Mouse (Mus musculus) heart, embryonic 14.5 days (tissue): ENCODE results near the gene Lrrk2. TPM values are rescaled to one million over a fixed set of nuclear protein-coding genes. Genes with fewer than 3 reads are reported as not detected.

Source experiments
- ATAC-seq: fragments of 200-750 bp; cut with Nextera tagmentation; 2 replicates; pipeline ENCODE4 v1.8.0; 2017; ENCODE audit warnings: low read depth, moderate TSS enrichment; ENCODE audit not compliant: insufficient number of reproducible peaks, insufficient read depth, low FRiP score
- H3K27ac ChIP-seq, 2 experiments: fragments of 200-500 bp in 1 of 2; fragments of 300-500 bp in 1 of 2; sonication (generic) in 1 of 2; replicated peaks in 1 of 2; 2 replicates each; pipeline ENCODE4 v1.5.1; 2012 to 2014; ENCODE audit warnings: low read depth in 2 of 2, low read length in 2 of 2, control low read depth in 1 of 2, mild to moderate bottlenecking in 1 of 2, mixed read lengths in 1 of 2; ENCODE audit not compliant: control insufficient read depth in 1 of 2, insufficient read depth in 1 of 2
- H3K27me3 ChIP-seq: fragments of 300-500 bp; sonication (generic); 2 replicates; pipeline ENCODE4 v1.6.1; 2014; ENCODE audit warnings: mild to moderate bottlenecking, low read length, control low read depth; ENCODE audit not compliant: control insufficient read depth, insufficient read depth
- H3K36me3 ChIP-seq: fragments of 300-500 bp; sonication (generic); 2 replicates; pipeline ENCODE4 v1.6.1; 2014; ENCODE audit warnings: mild to moderate bottlenecking, control low read depth, low read length, mixed read lengths; ENCODE audit not compliant: control insufficient read depth, insufficient read depth
- H3K4me1 ChIP-seq, 2 experiments: fragments of 200-500 bp in 1 of 2; fragments of 300-500 bp in 1 of 2; sonication (generic) in 1 of 2; 2 replicates each; pipeline ENCODE4 v1.6.1; 2012 to 2014; ENCODE audit warnings: low read length in 2 of 2, control low read depth in 1 of 2, mixed read lengths in 1 of 2; ENCODE audit not compliant: control insufficient read depth in 2 of 2, insufficient read depth in 2 of 2
- H3K4me2 ChIP-seq: fragments of 300-500 bp; sonication (generic); 2 replicates; pipeline ENCODE4 v1.6.1; 2014; ENCODE audit warnings: mild to moderate bottlenecking, low read length
- H3K4me3 ChIP-seq, 2 experiments: fragments of 200-500 bp in 1 of 2; fragments of 300-500 bp in 1 of 2; sonication (generic) in 1 of 2; 2 replicates each; pipeline ENCODE4 v1.5.1; 2012 to 2014; ENCODE audit warnings: low read length in 2 of 2, mild to moderate bottlenecking in 2 of 2, control low read depth in 1 of 2, low read depth in 1 of 2, moderate library complexity in 1 of 2; ENCODE audit not compliant: control insufficient read depth in 1 of 2, insufficient read depth in 1 of 2
- H3K9ac ChIP-seq: fragments of 300-500 bp; sonication (generic); 2 replicates; pipeline ENCODE4 v1.6.1; 2014; ENCODE audit warnings: mild to moderate bottlenecking, low read length
- H3K9me3 ChIP-seq: fragments of 300-500 bp; sonication (generic); 2 replicates; pipeline ENCODE4 v1.6.1; 2016; ENCODE audit warnings: low read length, control low read depth; ENCODE audit not compliant: control insufficient read depth
- WGBS: fragments of 180-500 bp; shearing (Covaris S2); extraction: QIAGEN DNeasy Blood & Tissue Kit; methylation state at CpG from one replicate; pipeline ENCODE4 v1.1.7; 2014; 5-methylcytosine and 5-hydroxymethylcytosine counted together
- polyA plus RNA-seq: library from polyadenylated mRNA; unstranded; fragments of >200 nt; fragmentation: Nextera tagmentation; extraction: Ambion mirVana; gene quantifications from 2 replicates; pipeline ENCODE4 v1.2.1, GENCODE M21; 2014

The Lrrk2 gene
- polyA plus RNA-seq, 1 experiment from 2014 or later = 6.6 TPM

- 78% methylated on average over 9 of the region's 9 CpGs for WGBS
- ATAC-seq = no peak
Measured at GRCm38 (mm10) chr15:91690648-91691047, 17.7 kb downstream of the Lrrk2 start.

GRCm38 (mm10) chr15:91693051-91693450, 20.1 kb downstream of the Lrrk2 start:
- Histone ChIP-seq H3K9ac (no peak overlapping the region), H3K27me3 (no peaks in the 10 kb centered on the region), H3K4me1 (no peaks in the 10 kb centered on the region), H3K9me3 (no peaks in the 10 kb centered on the region), H3K4me3 (no peak overlapping the region), H3K27ac (no peak overlapping the region), H3K4me2 (no peak overlapping the region), H3K36me3 (peaks cover 34% of the 10 kb centered on the region)
- ATAC-seq = no peak
- 81% methylated on average over 1 of the region's 1 CpGs for WGBS

More at GRCm38 (mm10) chr15:91690648-91691047, 17.7 kb downstream of the Lrrk2 start:
- no peaks in the 10 kb centered on the region for H3K4me1 ChIP-seq
- H3K9me3 ChIP-seq = no peaks in the 10 kb centered on the region
- no peak overlapping the region for H3K9ac ChIP-seq
- peaks cover 31% of the 10 kb centered on the region for H3K36me3 ChIP-seq
- no peaks in the 10 kb centered on the region for H3K27me3 ChIP-seq
- H3K4me2 ChIP-seq = no peak overlapping the region
- no peak overlapping the region for H3K4me3 ChIP-seq
- H3K27ac ChIP-seq = no peak overlapping the region

- no peak overlapping the region for H3K4me2 ChIP-seq
- ATAC-seq = no peak
- 95% methylated on average over 2 of the region's 2 CpGs for WGBS
Measured at GRCm38 (mm10) chr15:91693856-91694255, 20.9 kb downstream of the Lrrk2 start.

GRCm38 (mm10) chr15:91700841-91701240, 27.9 kb downstream of the Lrrk2 start:
- Histone ChIP-seq H3K4me1 (peaks cover 7 to 11% of the 10 kb centered on the region in 2 experiments), H3K9ac (no peak overlapping the region), H3K36me3 (peaks cover 28% of the 10 kb centered on the region), H3K4me3 (no peak overlapping the region), H3K4me2 (no peak overlapping the region), H3K9me3 (no peaks in the 10 kb centered on the region), H3K27ac (no peak overlapping the region), H3K27me3 (no peaks in the 10 kb centered on the region)
- ATAC-seq = no peak
- WGBS = 14% methylated on average over 1 of the region's 1 CpGs

More at GRCm38 (mm10) chr15:91693856-91694255, 20.9 kb downstream of the Lrrk2 start:
- Histone ChIP-seq H3K9me3 (no peaks in the 10 kb centered on the region), H3K36me3 (peaks cover 28% of the 10 kb centered on the region), H3K27me3 (no peaks in the 10 kb centered on the region), H3K9ac (no peak overlapping the region), H3K4me1 (no peaks in the 10 kb centered on the region), H3K27ac (no peak overlapping the region), H3K4me3 (no peak overlapping the region)

GRCm38 (mm10) chr15:91702991-91703715, 30.2 kb downstream of the Lrrk2 start:
- ATAC-seq = peak; percentile 77; the same call in 1 of the 2 replicates
- peaks cover 25% of the 10 kb centered on the region for H3K36me3 ChIP-seq
- H3K4me1 ChIP-seq = peaks cover 7 to 11% of the 10 kb centered on the region in 2 experiments
- WGBS = 7% methylated on average over 8 of the region's 8 CpGs
- no peaks in the 10 kb centered on the region for H3K9me3 ChIP-seq
- H3K27ac ChIP-seq = peak overlapping the region; percentile 40 to 80
- H3K27me3 ChIP-seq = no peaks in the 10 kb centered on the region
- H3K4me2 ChIP-seq = peak overlapping the region; percentile 42
- H3K4me3 ChIP-seq = peak overlapping the region in 1 of 2 experiments; percentile 14; a peak in 1 of 4 replicates
- H3K9ac ChIP-seq = 0 out of 2 replicates have a peak overlapping the region, but pooled peaks have one; percentile 17

DNA sequence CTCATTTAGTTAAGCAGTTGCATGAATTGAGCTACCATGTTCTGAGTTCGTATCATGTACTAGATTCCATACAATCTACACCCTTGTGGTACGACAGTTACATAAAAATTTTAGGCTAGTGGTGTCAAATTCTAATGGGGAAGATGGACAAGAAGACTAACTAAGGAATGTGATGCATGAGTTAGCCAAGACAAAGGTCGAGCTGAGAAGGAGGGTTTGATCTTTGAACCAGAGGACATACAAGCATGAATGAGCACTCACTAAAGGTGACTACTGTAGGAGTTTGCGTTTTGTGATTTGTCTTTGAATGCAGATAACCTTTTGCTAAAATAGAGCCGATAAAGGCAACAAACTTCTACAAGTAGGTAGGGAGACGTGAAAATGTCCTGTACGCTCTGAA, 31.1 kb downstream of the Lrrk2 start:
- H3K36me3 ChIP-seq = peaks cover 25% of the 10 kb centered on the region
- ATAC-seq = no peak
- WGBS = 89% methylated on average over 7 of the region's 7 CpGs
- no peak overlapping the region for H3K27ac ChIP-seq
- H3K9me3 ChIP-seq = no peaks in the 10 kb centered on the region
- peaks cover 7 to 11% of the 10 kb centered on the region in 2 experiments for H3K4me1 ChIP-seq
- no peak overlapping the region for H3K9ac ChIP-seq
- H3K27me3 ChIP-seq = no peaks in the 10 kb centered on the region
- H3K4me2 ChIP-seq = no peak overlapping the region
- no peak overlapping the region for H3K4me3 ChIP-seq

DNA sequence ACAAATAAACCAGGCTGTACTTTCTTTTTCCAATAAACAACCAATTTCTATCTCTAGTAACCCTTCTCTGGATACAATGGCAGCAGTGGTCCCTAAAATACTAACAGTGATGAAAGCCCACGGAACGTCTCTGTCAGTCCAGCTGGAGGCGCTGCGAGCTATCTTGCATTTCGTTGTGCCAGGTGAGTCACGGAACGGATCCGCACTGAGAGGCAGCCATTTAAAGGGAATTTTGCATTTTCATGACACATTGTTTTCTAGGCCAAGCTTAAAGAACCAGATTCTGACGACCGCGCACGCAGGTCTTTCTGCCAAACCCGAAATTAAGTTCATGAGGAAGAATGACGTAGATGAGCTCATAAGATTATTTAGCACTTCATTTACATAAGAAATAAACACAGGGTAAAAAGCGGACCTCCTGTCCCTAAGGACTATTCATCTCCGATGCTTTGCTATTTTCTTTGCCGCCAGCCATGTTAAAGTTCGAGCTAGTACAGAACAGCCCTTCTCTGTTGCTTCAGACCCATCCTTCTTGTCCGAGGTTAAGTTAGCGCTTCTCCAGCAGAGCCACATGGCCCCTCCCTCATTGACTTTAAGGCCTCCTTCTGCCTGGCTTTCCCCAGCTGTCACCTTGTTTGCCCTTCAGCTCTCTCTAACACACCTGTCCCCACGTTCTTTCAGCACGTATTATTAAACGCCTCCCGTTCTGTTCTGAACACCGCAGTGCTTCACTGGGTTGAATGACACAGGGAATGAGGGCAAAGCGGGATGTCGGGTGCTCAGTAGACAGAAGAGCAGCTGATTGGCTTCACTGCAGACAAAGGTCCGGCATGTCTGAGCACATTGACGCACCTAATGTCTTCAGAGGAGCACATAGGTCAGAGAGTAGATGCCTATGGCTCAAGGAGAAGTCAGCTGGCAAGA, 36.5 kb downstream of the Lrrk2 start:
- H3K4me1 ChIP-seq = no peaks in the 10 kb centered on the region
- ATAC-seq = no peak
- no peaks in the 10 kb centered on the region for H3K27me3 ChIP-seq
- 41% methylated on average over 29 of the region's 29 CpGs for WGBS
- peaks cover 26% of the 10 kb centered on the region for H3K36me3 ChIP-seq
- no peak overlapping the region for H3K9ac ChIP-seq
- H3K4me3 ChIP-seq = peak overlapping the region; percentile 25 to 32
- no peaks in the 10 kb centered on the region for H3K9me3 ChIP-seq
- H3K4me2 ChIP-seq = peak overlapping the region; percentile 62
- no peak overlapping the region for H3K27ac ChIP-seq
